Mouse (Mus musculus) myocyte (in vitro differentiated cells): ENCODE data around the gene Prss38.

Experiments
- CEBPB ChIP-seq: IDR thresholded peaks from 2 replicates; pipeline ENCODE4 v1.6.1; 2011; ENCODE audit warnings: mild to moderate bottlenecking, moderate library complexity; ENCODE audit not compliant: poor library complexity, insufficient read depth, severe bottlenecking
- E2F4 ChIP-seq: IDR thresholded peaks from one replicate; pipeline ENCODE4 v1.6.1; 2011; ENCODE audit warnings: mild to moderate bottlenecking, control low read depth, moderate library complexity; ENCODE audit not compliant: insufficient read depth
- MAX ChIP-seq: IDR thresholded peaks from one replicate; pipeline ENCODE4 v1.6.1; 2011; ENCODE audit warnings: low read depth, mild to moderate bottlenecking, control low read depth
- MYOD1 ChIP-seq, 3 experiments: IDR thresholded peaks; one replicate each; pipeline ENCODE4 v1.6.1; 2011; ENCODE audit warnings: control low read depth in 2 of 3, low read depth in 2 of 3, mild to moderate bottlenecking in 2 of 3, moderate library complexity in 1 of 3; ENCODE audit not compliant: insufficient read length in 2 of 3, control insufficient read depth in 1 of 3
- MYOG ChIP-seq, 3 experiments: IDR thresholded peaks; one replicate each; pipeline ENCODE4 v1.6.1; 2011; ENCODE audit warnings: control low read depth in 2 of 3, low read depth in 2 of 3, mild to moderate bottlenecking in 2 of 3; ENCODE audit not compliant: insufficient read length in 2 of 3, control insufficient read depth in 1 of 3, insufficient read depth in 1 of 3
- POLR2A ChIP-seq: IDR thresholded peaks from one replicate; pipeline ENCODE4 v1.6.1; 2011; ENCODE audit warnings: low read depth, mild to moderate bottlenecking, control low read depth, moderate library complexity; ENCODE audit not compliant: insufficient read length
- POLR2AphosphoS2 ChIP-seq: IDR thresholded peaks from one replicate; pipeline ENCODE4 v1.6.1; 2011; ENCODE audit warnings: low read depth, control low read depth; ENCODE audit not compliant: insufficient read length
- SRF ChIP-seq: IDR thresholded peaks from one replicate; pipeline ENCODE4 v1.6.1; 2011; ENCODE audit warnings: low read depth; ENCODE audit not compliant: control insufficient read depth, insufficient read length
- TCF12 ChIP-seq: IDR thresholded peaks from one replicate; pipeline ENCODE4 v1.6.1; 2011; ENCODE audit warnings: mild to moderate bottlenecking, control low read depth; ENCODE audit not compliant: poor library complexity, insufficient read depth, severe bottlenecking
- USF1 ChIP-seq: IDR thresholded peaks from one replicate; pipeline ENCODE4 v1.6.1; 2011; ENCODE audit warnings: low read depth, mild to moderate bottlenecking, control low read depth, moderate library complexity

- TF ChIP-seq E2F4 (no peak), CEBPB (no peak), POLR2AphosphoS2 (no peak), SRF (no peak), POLR2A (no peak), MYOG (IDR thresholded peaks at IDR 0.05; ENCODE audit: control insufficient read depth in 1 of 3, insufficient read depth in 1 of 3, insufficient read length in 2 of 3, low read depth in 2 of 3) (no peak), MAX (no peak), USF1 (no peak), TCF12 (no peak), MYOD1 (IDR thresholded peaks at IDR 0.05; ENCODE audit: control insufficient read depth in 1 of 3, insufficient read length in 2 of 3, low read depth in 2 of 3) (no peak)
Observed at GRCm38 (mm10) chr11:59364007-59364406, 11.4 kb downstream of the Prss38 start.
